Mouse (Mus musculus): ENCODE measurements around the gene Gid8. TPM values are rescaled to one million over a fixed set of nuclear protein-coding genes. Genes with fewer than 3 reads are reported as not detected.

Gene Gid8
- polyA plus RNA-seq (2014; fragmentation: Nextera tagmentation; extraction: Ambion mirVana): 51.8 and 64.9 TPM in 2 replicates

DNA sequence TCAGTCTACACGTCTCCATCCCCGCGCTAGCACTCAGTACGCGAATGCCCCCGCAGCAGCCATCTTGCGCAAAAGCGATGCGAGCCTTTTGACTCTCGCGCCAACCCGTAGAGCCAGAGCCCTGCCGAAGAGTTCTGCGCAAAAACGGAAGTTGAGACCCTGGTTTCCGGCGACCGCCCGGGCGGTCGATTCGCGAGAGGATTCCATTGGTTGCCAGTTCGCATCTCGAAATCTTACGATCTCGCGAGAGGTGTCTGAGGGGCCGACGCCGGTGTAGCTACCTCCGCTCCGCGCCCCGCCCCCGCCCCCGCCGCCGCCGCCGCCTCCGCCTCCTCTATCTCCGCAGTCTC is at the start of gene Gid8, which contains the start of gene Dido1:
Gene Gid8, plus strand, starts transcription at position 195 of the 350 bp plus-strand sequence.
Gene Dido1, minus strand, starts transcription at position 77 of the 350 bp plus-strand sequence.
- H3K9me3 ChIP-seq (ENCODE audit: control insufficient read depth, low read length): no peaks in the 10 kb centered on the region
- peaks cover 16% of the 10 kb centered on the region for H3K36me3 ChIP-seq (ENCODE audit: control insufficient read depth, insufficient read depth, low read length)
- peak within 1 kb of the TSS; percentile 87 for H3K27ac ChIP-seq (replicated peaks; ENCODE audit: low read depth, low read length)
- H3K4me3 ChIP-seq (replicated peaks; ENCODE audit: low read depth, low read length): peak within 1 kb of the TSS; percentile 99
- peaks cover 20% of the 10 kb centered on the region for H3K4me1 ChIP-seq (ENCODE audit: control insufficient read depth, insufficient read depth, low read length)
- peak within 1 kb of the TSS; percentile 88 for H3K4me2 ChIP-seq (ENCODE audit: low read length)
- DNase-seq (peak; percentile 99), ATAC-seq (ENCODE audit: low FRiP score, low TSS enrichment) (peak; percentile 96)
- WGBS: under 1% methylated on average over 43 of the region's 43 CpGs
- H3K27me3 ChIP-seq (ENCODE audit: control insufficient read depth, insufficient read depth, low read length): no peaks in the 10 kb centered on the region
- peak within 1 kb of the TSS; percentile 98 for H3K9ac ChIP-seq (replicated peaks; ENCODE audit: low read length)

DNA sequence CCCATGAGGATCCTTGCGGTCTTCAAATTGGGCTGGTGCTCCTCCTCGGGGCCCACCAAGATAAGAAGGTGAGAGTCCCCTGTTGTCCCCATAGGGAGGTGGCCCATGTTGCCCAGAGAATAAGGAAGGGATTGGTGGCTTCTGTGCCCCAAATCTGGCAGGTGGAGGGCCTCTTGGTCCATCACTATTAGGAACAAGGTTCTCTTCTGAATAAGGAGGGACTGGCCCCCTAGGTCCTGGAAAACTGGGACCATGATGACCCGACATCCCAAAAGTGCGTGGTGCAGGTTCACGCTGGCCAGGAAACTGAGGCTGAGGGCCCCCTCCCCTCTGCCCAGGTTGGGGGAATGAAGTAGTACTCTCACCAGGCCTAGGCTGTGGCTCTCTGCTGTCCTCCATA is 49.4 kb upstream of the Gid8 start:
- Histone ChIP-seq H3K4me3 (replicated peaks; ENCODE audit: low read depth, low read length) (no peak overlapping the region), H3K27me3 (ENCODE audit: control insufficient read depth, insufficient read depth, low read length) (no peaks in the 10 kb centered on the region), H3K4me1 (ENCODE audit: control insufficient read depth, insufficient read depth, low read length) (no peaks in the 10 kb centered on the region), H3K9ac (replicated peaks; ENCODE audit: low read length) (no peak overlapping the region), H3K9me3 (ENCODE audit: control insufficient read depth, low read length) (no peaks in the 10 kb centered on the region), H3K4me2 (ENCODE audit: low read length) (no peak overlapping the region), H3K36me3 (ENCODE audit: control insufficient read depth, insufficient read depth, low read length) (peaks cover 39% of the 10 kb centered on the region), H3K27ac (replicated peaks; ENCODE audit: low read depth, low read length) (no peak overlapping the region)
- no peak for ATAC-seq (ENCODE audit: low FRiP score, low TSS enrichment)
- DNase-seq: no peak
- whole genome bisulfite sequencing: 98% methylated on average over 5 of the region's 5 CpGs

GRCm38 (mm10) chr2:180662008-180662407 is 47.9 kb upstream of the Gid8 start:
- H3K4me1 ChIP-seq (ENCODE audit: control insufficient read depth, insufficient read depth, low read length): no peaks in the 10 kb centered on the region
- H3K36me3 ChIP-seq (ENCODE audit: control insufficient read depth, insufficient read depth, low read length): peaks cover 53% of the 10 kb centered on the region
- H3K27me3 ChIP-seq (ENCODE audit: control insufficient read depth, insufficient read depth, low read length): no peaks in the 10 kb centered on the region
- no peak overlapping the region for H3K9ac ChIP-seq (replicated peaks; ENCODE audit: low read length)
- ATAC-seq (ENCODE audit: low FRiP score, low TSS enrichment): no peak
- no peak overlapping the region for H3K27ac ChIP-seq (replicated peaks; ENCODE audit: low read depth, low read length)
- no peak overlapping the region for H3K4me2 ChIP-seq (ENCODE audit: low read length)
- WGBS: 88% methylated on average over 4 of the region's 4 CpGs
- no peak overlapping the region for H3K4me3 ChIP-seq (replicated peaks; ENCODE audit: low read depth, low read length)
- H3K9me3 ChIP-seq (ENCODE audit: control insufficient read depth, low read length): no peaks in the 10 kb centered on the region
- DNase-seq: no peak

- Histone ChIP-seq H3K36me3 (ENCODE audit: control insufficient read depth, insufficient read depth, low read length) (peaks cover 57% of the 10 kb centered on the region), H3K4me2 (ENCODE audit: low read length) (no peak overlapping the region), H3K9ac (replicated peaks; ENCODE audit: low read length) (no peak overlapping the region), H3K27me3 (ENCODE audit: control insufficient read depth, insufficient read depth, low read length) (no peaks in the 10 kb centered on the region), H3K27ac (replicated peaks; ENCODE audit: low read depth, low read length) (no peak overlapping the region), H3K4me3 (replicated peaks; ENCODE audit: low read depth, low read length) (no peak overlapping the region), H3K4me1 (ENCODE audit: control insufficient read depth, insufficient read depth, low read length) (no peaks in the 10 kb centered on the region), H3K9me3 (ENCODE audit: control insufficient read depth, low read length) (no peaks in the 10 kb centered on the region)
- ATAC-seq (ENCODE audit: low FRiP score, low TSS enrichment) (no peak), DNase-seq (no peak)
- WGBS: 94% methylated on average over 2 of the region's 2 CpGs
These were observed 33.2 kb upstream of the Gid8 start for GRCm38 (mm10) chr2:180676706-180677105.

DNA sequence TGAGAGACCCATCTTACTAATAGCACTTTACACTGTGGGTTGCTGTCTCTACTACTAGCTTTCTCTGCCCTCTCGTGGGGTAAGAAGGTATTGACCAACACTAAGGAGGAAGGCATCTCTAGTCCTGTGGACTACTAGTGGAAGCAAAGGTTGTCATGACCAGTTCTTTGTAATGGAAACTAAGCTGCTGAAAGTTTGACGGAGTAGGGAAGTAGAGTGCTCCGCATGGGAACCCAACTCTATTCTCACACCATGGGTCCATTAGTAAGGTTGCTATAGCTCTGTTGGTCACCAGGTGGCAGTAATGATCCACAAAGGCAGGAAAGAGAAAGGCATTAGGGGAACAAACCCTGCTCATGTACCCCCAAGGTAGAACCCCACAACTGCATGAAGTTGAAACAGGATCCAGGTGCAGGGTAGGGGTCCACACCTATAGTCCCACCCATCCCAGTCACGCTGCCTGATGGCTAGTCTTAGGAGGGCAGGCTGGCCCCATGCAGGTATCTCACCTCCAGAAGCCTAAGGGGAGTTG is 31.2 kb upstream of the Gid8 start:
- ATAC-seq (ENCODE audit: low FRiP score, low TSS enrichment): no peak; the same call in 1 of the 2 replicates
- H3K4me2 ChIP-seq (ENCODE audit: low read length): no peak overlapping the region
- peaks cover 57% of the 10 kb centered on the region for H3K36me3 ChIP-seq (ENCODE audit: control insufficient read depth, insufficient read depth, low read length)
- DNase-seq: peak; percentile 83
- no peak overlapping the region for H3K9ac ChIP-seq (replicated peaks; ENCODE audit: low read length)
- H3K4me3 ChIP-seq (replicated peaks; ENCODE audit: low read depth, low read length): no peak overlapping the region
- no peak overlapping the region for H3K27ac ChIP-seq (replicated peaks; ENCODE audit: low read depth, low read length)
- 22% methylated on average over 4 of the region's 4 CpGs for WGBS
- no peaks in the 10 kb centered on the region for H3K4me1 ChIP-seq (ENCODE audit: control insufficient read depth, insufficient read depth, low read length)
- H3K27me3 ChIP-seq (ENCODE audit: control insufficient read depth, insufficient read depth, low read length): no peaks in the 10 kb centered on the region
- H3K9me3 ChIP-seq (ENCODE audit: control insufficient read depth, low read length): no peaks in the 10 kb centered on the region

- DNase-seq (no peak), ATAC-seq (ENCODE audit: low FRiP score, low TSS enrichment) (no peak)
- Histone ChIP-seq H3K27me3 (ENCODE audit: control insufficient read depth, insufficient read depth, low read length) (no peaks in the 10 kb centered on the region), H3K27ac (replicated peaks; ENCODE audit: low read depth, low read length) (no peak overlapping the region), H3K36me3 (ENCODE audit: control insufficient read depth, insufficient read depth, low read length) (peaks cover 67% of the 10 kb centered on the region), H3K4me3 (replicated peaks; ENCODE audit: low read depth, low read length) (no peak overlapping the region), H3K9ac (replicated peaks; ENCODE audit: low read length) (no peak overlapping the region), H3K4me1 (ENCODE audit: control insufficient read depth, insufficient read depth, low read length) (no peaks in the 10 kb centered on the region), H3K9me3 (ENCODE audit: control insufficient read depth, low read length) (no peaks in the 10 kb centered on the region), H3K4me2 (ENCODE audit: low read length) (no peak overlapping the region)
- WGBS: 74% methylated on average over 2 of the region's 2 CpGs
These were observed 28.7 kb upstream of the Gid8 start for GRCm38 (mm10) chr2:180681225-180681624.

DNA sequence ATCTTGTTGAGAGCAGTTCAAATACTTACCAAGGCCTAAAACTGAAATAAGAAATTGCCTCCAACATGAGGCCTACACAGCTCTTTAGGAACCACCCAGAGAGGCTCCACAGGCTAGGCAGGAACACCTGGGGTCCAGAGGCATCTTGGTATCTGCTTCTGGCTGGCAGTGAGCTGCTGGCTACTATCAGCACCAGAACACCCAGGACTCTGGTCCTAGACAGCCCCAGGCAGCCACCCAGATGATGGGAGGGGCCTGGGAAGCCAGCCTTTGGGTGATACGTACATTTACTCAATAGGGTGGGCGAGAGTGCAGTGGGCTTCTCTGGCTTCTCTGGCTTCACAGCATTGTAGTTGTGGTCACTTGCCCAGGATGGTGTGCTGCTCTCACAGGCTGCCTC is 26.4 kb upstream of the Gid8 start:
- no peaks in the 10 kb centered on the region for H3K9me3 ChIP-seq (ENCODE audit: control insufficient read depth, low read length)
- H3K9ac ChIP-seq (replicated peaks; ENCODE audit: low read length): no peak overlapping the region
- H3K27me3 ChIP-seq (ENCODE audit: control insufficient read depth, insufficient read depth, low read length): no peaks in the 10 kb centered on the region
- H3K27ac ChIP-seq (replicated peaks; ENCODE audit: low read depth, low read length): no peak overlapping the region
- 85% methylated on average over 2 of the region's 2 CpGs for WGBS
- no peak for DNase-seq
- no peaks in the 10 kb centered on the region for H3K4me1 ChIP-seq (ENCODE audit: control insufficient read depth, insufficient read depth, low read length)
- no peak overlapping the region for H3K4me3 ChIP-seq (replicated peaks; ENCODE audit: low read depth, low read length)
- ATAC-seq (ENCODE audit: low FRiP score, low TSS enrichment): no peak
- H3K4me2 ChIP-seq (ENCODE audit: low read length): no peak overlapping the region
- H3K36me3 ChIP-seq (ENCODE audit: control insufficient read depth, insufficient read depth, low read length): peaks cover 88% of the 10 kb centered on the region

- WGBS: 91% methylated on average over 4 of the region's 4 CpGs
- no peak overlapping the region for H3K9ac ChIP-seq (replicated peaks; ENCODE audit: low read length)
- ATAC-seq (ENCODE audit: low FRiP score, low TSS enrichment): no peak
These were observed 25.9 kb upstream of the Gid8 start for GRCm38 (mm10) chr2:180684031-180684430.

DNA sequence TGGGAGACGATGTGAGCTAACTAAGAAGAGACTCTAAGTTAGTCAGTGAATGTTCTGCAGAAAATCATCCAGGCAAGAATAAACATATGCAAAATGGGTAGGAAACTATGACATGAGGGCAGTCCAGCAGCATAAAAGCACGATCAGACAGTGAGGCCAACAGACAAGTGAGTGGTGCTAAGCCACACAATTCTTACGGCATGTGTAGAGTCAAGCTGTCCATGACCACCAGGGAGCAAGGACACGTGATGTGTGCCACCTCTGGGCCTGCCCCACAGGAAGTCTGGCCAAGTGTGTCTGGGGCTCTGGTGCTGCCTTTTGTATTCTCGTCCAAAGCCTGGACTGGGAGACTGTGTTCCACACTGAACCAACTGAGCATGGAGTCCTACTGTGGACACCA is 20.1 kb upstream of the Gid8 start:
- H3K36me3 ChIP-seq (ENCODE audit: control insufficient read depth, insufficient read depth, low read length): peaks cover 53% of the 10 kb centered on the region
- no peak overlapping the region for H3K27ac ChIP-seq (replicated peaks; ENCODE audit: low read depth, low read length)
- no peak overlapping the region for H3K4me3 ChIP-seq (replicated peaks; ENCODE audit: low read depth, low read length)
- peaks cover 4% of the 10 kb centered on the region; the same call in 1 of the 2 replicates for H3K4me1 ChIP-seq (ENCODE audit: control insufficient read depth, insufficient read depth, low read length)
- DNase-seq (no peak), ATAC-seq (ENCODE audit: low FRiP score, low TSS enrichment) (no peak)
- no peak overlapping the region for H3K4me2 ChIP-seq (ENCODE audit: low read length)
- 83% methylated on average over 5 of the region's 5 CpGs for WGBS
- H3K27me3 ChIP-seq (ENCODE audit: control insufficient read depth, insufficient read depth, low read length): no peaks in the 10 kb centered on the region
- H3K9ac ChIP-seq (replicated peaks; ENCODE audit: low read length): no peak overlapping the region
- no peaks in the 10 kb centered on the region for H3K9me3 ChIP-seq (ENCODE audit: control insufficient read depth, low read length)

More at GRCm38 (mm10) chr2:180684031-180684430, 25.9 kb upstream of the Gid8 start:
- no peaks in the 10 kb centered on the region for H3K27me3 ChIP-seq (ENCODE audit: control insufficient read depth, insufficient read depth, low read length)
- peaks cover 93% of the 10 kb centered on the region for H3K36me3 ChIP-seq (ENCODE audit: control insufficient read depth, insufficient read depth, low read length)
- no peaks in the 10 kb centered on the region for H3K9me3 ChIP-seq (ENCODE audit: control insufficient read depth, low read length)
- no peak for DNase-seq
- H3K4me2 ChIP-seq (ENCODE audit: low read length): no peak overlapping the region
- H3K4me1 ChIP-seq (ENCODE audit: control insufficient read depth, insufficient read depth, low read length): no peaks in the 10 kb centered on the region
- no peak overlapping the region for H3K4me3 ChIP-seq (replicated peaks; ENCODE audit: low read depth, low read length)
- H3K27ac ChIP-seq (replicated peaks; ENCODE audit: low read depth, low read length): no peak overlapping the region

Measured in midbrain, embryonic 14.5 days (tissue).